Mouse (Mus musculus) cortical plate, adult 2 months (tissue): ENCODE data around the gene Slc12a5.

Source experiments
- CTCF ChIP-seq: fragments of 200-500 bp; IDR thresholded peaks from 2 replicates; pipeline ENCODE4 v1.5.1; 2011; ENCODE audit warnings: mild to moderate bottlenecking, control low read depth, low read length; ENCODE audit not compliant: insufficient read depth; ENCODE audit errors: extremely low read depth
- POLR2A ChIP-seq: fragments of 200-500 bp; IDR thresholded peaks from 2 replicates; pipeline ENCODE4 v1.6.1; 2011; ENCODE audit warnings: mild to moderate bottlenecking, low read length, control low read depth; ENCODE audit not compliant: insufficient read depth; ENCODE audit errors: extremely low read depth

DNA sequence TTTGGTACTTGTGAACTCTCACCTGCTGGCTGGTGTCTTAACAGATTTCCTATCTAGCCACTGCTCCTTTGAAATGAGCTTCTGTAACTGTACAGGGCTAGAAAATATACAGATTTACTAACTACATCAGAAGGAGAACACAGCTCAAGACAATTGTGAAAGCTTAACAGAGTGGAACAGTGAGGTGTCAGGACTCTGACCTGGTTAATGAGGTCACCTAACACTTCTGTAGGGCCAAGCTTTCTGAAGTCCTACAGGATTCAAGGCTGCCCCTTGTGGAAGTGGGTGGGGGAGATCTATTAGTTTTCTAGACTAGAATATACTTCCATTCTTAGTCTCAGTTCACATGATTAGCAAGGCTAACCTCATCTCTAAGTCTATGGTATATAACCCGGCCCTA lies 47.4 kb downstream of the Slc12a5 start:
- TF ChIP-seq CTCF (no peak), POLR2A (no peak)
